Mouse (Mus musculus): ENCODE results near the gene Prr5. TPM values are rescaled to one million over a fixed set of nuclear protein-coding genes. Genes with fewer than 3 reads are reported as not detected.

Prr5 gene
- polyA plus RNA-seq, 1 experiment from 2014 or later: 31.8 TPM

DNA sequence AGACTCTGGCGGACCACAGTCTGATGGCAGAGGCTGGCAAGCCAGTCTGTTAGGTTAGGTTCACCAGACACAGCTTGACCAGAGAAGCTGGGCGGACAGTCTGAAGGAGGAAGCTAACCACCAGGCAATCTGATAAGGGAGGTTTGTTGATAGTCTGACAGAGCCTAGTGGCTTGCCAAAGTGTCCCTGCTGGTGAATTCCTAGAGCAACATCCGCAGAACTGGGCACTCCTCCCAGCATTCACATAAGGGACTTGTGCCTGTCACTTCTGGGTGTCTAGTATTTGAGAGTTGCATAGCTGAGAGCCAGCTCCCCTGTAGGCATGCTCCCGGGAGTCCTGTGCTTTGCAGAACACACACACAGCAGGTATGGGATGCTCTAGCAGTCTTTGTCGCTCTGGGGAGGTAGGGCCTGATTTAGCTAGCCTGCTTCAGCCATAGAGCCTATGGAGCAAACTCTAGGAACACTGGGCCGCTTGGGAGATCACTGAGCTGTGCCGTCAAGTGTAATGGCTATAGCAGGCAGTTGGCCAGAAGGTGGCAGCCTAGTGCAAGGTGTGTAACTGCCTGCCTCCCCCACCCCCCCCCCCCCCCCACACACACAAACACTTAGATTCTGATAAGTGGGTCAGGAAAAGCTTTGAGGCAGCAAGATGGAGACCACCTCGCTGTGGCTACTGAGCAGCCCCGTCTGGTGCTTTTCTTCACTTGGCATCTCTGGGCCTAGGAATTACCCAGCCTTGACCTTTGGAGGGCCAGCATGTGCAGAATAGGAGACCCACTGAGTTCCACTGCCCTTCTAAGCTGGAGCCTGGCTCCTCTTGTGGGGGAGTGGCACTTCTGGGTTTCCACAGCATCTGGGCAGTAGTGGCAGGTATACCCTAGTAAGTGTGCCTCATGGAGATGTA is 2.2 kb downstream of the Prr5 start:
- no peaks in the 10 kb centered on the region for H3K27me3 ChIP-seq
- no peak overlapping the region for H3K4me2 ChIP-seq (replicated peaks)
- no peak overlapping the region for H3K27ac ChIP-seq
- H3K4me1 ChIP-seq: 0 out of 2 replicates have a peak, but pooled peaks cover 3% of the 10 kb centered on the region
- WGBS: 53% methylated on average over 9 of the region's 9 CpGs
- ATAC-seq (ENCODE audit: low FRiP score, low read depth): no peak
- no peak overlapping the region for H3K9ac ChIP-seq
- no peaks in the 10 kb centered on the region for H3K9me3 ChIP-seq
- H3K36me3 ChIP-seq: no peaks in the 10 kb centered on the region
- H3K4me3 ChIP-seq: no peak overlapping the region

DNA sequence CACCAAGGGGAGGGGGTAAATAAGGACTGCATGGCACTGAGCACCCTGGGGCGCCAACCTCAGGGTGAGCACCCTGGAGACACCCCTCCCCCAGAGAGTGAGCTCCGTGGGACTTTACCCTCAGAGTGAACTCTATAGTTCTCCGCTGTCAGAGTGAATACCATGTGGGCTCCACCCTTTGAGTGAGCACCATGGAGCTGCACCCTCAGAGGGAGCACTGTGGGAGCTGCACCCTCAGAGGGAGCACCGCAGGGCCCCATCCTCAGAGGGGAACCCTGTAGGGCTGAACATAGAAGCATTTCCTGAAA is 2.8 kb downstream of the Prr5 start:
- 79% methylated on average over 4 of the region's 4 CpGs for WGBS

DNA sequence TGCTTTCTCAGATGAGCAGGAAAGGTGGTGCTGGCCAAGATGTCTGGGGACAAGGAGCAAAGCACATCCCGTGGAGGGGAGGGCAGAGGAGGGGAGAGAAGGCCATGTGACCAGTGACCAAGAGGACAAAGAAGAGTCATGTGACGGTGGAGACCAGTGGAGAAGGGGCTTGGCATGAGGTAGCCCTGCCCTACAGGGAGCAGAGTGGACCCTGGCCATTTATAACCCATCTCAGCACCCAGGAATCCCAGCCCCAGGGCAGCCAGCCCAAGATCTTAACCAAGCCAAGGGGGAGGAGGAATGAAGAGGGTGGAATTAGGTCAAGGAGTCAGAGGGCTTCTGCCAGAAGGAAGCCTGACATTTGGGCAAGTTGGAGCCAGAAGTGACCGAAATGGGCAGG is 3.2 kb downstream of the Prr5 start:
- Histone ChIP-seq H3K36me3 (no peaks in the 10 kb centered on the region), H3K9me3 (no peaks in the 10 kb centered on the region), H3K27me3 (no peaks in the 10 kb centered on the region), H3K27ac (no peak overlapping the region), H3K4me1 (0 out of 2 replicates have a peak, but pooled peaks cover 3% of the 10 kb centered on the region), H3K4me2 (replicated peaks) (no peak overlapping the region), H3K9ac (no peak overlapping the region), H3K4me3 (no peak overlapping the region)
- no peak for ATAC-seq (ENCODE audit: low FRiP score, low read depth)
- WGBS: 76% methylated on average over 3 of the region's 3 CpGs

More for the DNA sequence above, 2.8 kb downstream of the Prr5 start:
- H3K27ac ChIP-seq: no peak overlapping the region
- H3K4me3 ChIP-seq: no peak overlapping the region
- no peaks in the 10 kb centered on the region for H3K27me3 ChIP-seq
- no peak for ATAC-seq (ENCODE audit: low FRiP score, low read depth)
- H3K36me3 ChIP-seq: no peaks in the 10 kb centered on the region
- H3K4me1 ChIP-seq: 0 out of 2 replicates have a peak, but pooled peaks cover 3% of the 10 kb centered on the region
- H3K9me3 ChIP-seq: no peaks in the 10 kb centered on the region
- no peak overlapping the region for H3K9ac ChIP-seq
- no peak overlapping the region for H3K4me2 ChIP-seq (replicated peaks)

DNA sequence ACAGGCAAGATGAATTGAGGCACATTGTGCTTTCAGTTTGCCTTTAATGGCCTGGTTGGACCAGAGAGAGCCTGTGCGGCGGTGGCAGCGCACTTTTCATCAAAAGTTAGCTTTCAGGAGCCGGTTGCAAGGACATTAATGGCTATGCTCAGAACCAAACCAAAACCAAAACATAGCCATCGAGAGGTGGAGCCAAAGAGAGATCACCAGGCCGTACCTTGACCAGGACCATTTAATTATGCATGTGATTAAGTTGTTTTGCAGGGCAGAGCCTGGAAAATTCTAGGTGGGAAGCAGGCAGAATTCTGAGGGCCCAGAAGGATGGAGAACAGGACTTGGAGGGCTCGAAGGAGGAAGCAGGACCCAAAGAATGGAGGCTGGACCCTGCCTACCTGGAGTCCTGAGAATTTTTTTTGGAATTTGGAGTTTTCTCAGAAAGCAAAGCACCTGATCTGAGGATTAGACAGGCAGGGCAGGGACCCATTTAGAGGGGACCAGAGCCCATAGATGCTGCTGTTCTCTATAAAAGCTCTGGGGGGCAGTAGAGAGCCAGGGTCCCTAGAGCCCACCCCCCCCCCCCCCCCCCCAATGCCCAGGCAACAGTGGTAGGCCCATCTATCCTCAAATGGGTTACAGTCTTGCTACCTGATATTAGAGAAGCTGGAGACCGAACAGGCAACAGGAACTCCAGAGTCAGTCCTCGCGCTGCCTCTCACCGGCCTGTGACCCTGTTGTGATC is 5.1 kb downstream of the Prr5 start:
- H3K36me3 ChIP-seq: no peaks in the 10 kb centered on the region
- no peak overlapping the region for H3K4me2 ChIP-seq (replicated peaks)
- ATAC-seq (ENCODE audit: low FRiP score, low read depth): no peak
- WGBS: 79% methylated on average over 11 of the region's 11 CpGs
- H3K4me1 ChIP-seq: 0 out of 2 replicates have a peak, but pooled peaks cover 3% of the 10 kb centered on the region
- no peak overlapping the region for H3K9ac ChIP-seq
- H3K27ac ChIP-seq: no peak overlapping the region
- H3K4me3 ChIP-seq: no peak overlapping the region
- H3K27me3 ChIP-seq: no peaks in the 10 kb centered on the region
- no peaks in the 10 kb centered on the region for H3K9me3 ChIP-seq

DNA sequence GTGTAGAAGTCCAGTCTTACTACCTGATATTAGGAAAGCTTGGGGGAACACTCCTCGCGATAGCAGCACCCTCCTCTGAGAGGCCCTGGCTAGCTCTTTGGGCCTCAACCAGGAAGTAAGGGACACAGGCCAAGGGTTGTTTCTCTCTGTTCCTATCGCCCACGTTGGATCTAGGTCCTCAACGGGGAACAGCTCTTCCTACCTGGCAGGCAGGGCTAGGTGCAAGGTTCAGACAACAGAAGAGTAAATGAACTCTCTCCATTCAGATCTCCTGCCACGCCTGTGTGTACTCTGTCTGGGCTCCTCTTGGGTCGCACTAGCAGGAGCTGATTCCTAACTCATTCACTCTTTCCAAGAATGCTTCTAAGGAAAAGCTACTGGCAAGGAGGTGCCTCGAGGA is 5.9 kb downstream of the Prr5 start:
- Histone ChIP-seq H3K36me3 (no peaks in the 10 kb centered on the region), H3K4me3 (no peak overlapping the region), H3K27me3 (no peaks in the 10 kb centered on the region)

DNA sequence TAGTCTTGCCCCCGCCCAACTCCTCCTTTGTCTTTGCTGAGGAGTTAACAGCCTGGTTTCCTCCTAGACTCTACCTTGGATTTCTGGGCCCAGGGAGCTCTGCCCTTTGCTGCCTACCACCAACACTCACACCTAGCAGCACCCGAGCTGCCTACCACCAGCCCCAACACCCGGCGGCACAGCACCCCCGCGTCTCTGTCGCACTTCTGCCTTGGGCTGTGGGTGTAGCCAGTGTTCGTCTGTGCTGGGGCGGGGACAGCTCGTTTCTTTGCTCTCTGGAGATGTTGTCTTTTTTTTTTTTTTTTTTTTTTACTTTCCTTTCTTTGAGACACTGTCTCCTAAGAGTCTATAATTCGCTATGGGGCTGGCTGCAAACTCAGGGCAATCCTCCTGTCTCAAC is 8.5 kb downstream of the Prr5 start:
- Histone ChIP-seq H3K9ac (no peak overlapping the region), H3K27me3 (no peaks in the 10 kb centered on the region), H3K36me3 (no peaks in the 10 kb centered on the region), H3K4me1 (peaks cover 24% of the 10 kb centered on the region), H3K4me3 (no peak overlapping the region), H3K9me3 (no peaks in the 10 kb centered on the region), H3K27ac (no peak overlapping the region), H3K4me2 (replicated peaks) (no peak overlapping the region)
- ATAC-seq (ENCODE audit: low FRiP score, low read depth): no peak
- WGBS: 57% methylated on average over 11 of the region's 11 CpGs

More for the DNA sequence above, 5.9 kb downstream of the Prr5 start:
- no peaks in the 10 kb centered on the region for H3K9me3 ChIP-seq
- H3K4me2 ChIP-seq (replicated peaks): no peak overlapping the region
- H3K27ac ChIP-seq: 0 out of 2 replicates have a peak overlapping the region, but pooled peaks have one; percentile 10
- 74% methylated on average over 8 of the region's 8 CpGs for WGBS
- ATAC-seq (ENCODE audit: low FRiP score, low read depth): no peak
- peaks cover 4% of the 10 kb centered on the region; the same call in 1 of the 2 replicates for H3K4me1 ChIP-seq
- H3K9ac ChIP-seq: no peak overlapping the region

DNA sequence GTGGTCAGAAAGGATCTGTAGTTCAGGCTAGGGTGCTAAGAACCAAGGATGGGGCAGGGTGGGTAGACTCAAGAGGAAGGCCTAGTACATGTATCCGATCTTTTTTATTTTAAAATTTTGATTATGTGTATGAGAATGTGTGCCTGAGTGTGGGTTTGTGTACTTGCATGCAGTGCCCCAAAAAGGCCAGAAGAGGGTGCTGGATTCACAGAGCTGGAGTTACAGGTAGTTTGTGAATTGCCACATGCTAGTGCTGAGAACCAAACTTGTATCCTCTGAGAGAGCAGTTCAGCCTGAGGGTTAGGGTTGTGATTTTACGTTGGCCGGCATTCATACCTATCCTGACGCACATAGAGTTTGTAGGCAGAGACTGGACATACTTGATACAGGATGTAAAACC is 9.7 kb downstream of the Prr5 start:
- Histone ChIP-seq H3K27me3 (no peaks in the 10 kb centered on the region), H3K9me3 (no peaks in the 10 kb centered on the region), H3K27ac (no peak overlapping the region), H3K9ac (no peak overlapping the region), H3K4me1 (peaks cover 34% of the 10 kb centered on the region), H3K4me2 (replicated peaks) (no peak overlapping the region), H3K36me3 (no peaks in the 10 kb centered on the region), H3K4me3 (no peak overlapping the region)
- 93% methylated on average over 4 of the region's 4 CpGs for WGBS
- ATAC-seq (ENCODE audit: low FRiP score, low read depth): no peak

DNA sequence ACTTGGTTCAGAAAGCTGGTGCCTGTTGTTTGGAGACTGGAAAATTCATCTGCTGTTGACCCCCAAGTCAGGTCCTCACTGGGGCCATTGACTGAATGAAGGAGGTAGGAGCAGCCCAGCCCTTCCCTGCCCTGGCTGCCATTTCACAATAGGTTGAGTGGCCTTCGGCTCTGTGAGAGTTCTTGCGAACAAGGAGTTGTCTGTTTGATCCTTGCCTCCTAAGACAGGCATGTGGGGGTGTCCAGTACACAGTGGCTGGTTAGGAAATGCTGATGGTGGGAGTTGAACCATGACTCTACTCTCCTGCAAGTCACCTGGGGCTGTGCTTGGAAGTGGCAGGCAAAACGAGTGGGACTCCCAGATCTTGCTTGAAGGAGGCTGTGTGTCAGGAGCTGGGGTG is 10.4 kb downstream of the Prr5 start:
- Histone ChIP-seq H3K4me3 (no peak overlapping the region), H3K4me2 (replicated peaks) (no peak overlapping the region), H3K27ac (no peak overlapping the region), H3K27me3 (no peaks in the 10 kb centered on the region), H3K36me3 (no peaks in the 10 kb centered on the region), H3K9ac (no peak overlapping the region), H3K4me1 (peaks cover 39% of the 10 kb centered on the region), H3K9me3 (no peaks in the 10 kb centered on the region)
- 72% methylated on average over 3 of the region's 3 CpGs for WGBS
- no peak for ATAC-seq (ENCODE audit: low FRiP score, low read depth)

DNA sequence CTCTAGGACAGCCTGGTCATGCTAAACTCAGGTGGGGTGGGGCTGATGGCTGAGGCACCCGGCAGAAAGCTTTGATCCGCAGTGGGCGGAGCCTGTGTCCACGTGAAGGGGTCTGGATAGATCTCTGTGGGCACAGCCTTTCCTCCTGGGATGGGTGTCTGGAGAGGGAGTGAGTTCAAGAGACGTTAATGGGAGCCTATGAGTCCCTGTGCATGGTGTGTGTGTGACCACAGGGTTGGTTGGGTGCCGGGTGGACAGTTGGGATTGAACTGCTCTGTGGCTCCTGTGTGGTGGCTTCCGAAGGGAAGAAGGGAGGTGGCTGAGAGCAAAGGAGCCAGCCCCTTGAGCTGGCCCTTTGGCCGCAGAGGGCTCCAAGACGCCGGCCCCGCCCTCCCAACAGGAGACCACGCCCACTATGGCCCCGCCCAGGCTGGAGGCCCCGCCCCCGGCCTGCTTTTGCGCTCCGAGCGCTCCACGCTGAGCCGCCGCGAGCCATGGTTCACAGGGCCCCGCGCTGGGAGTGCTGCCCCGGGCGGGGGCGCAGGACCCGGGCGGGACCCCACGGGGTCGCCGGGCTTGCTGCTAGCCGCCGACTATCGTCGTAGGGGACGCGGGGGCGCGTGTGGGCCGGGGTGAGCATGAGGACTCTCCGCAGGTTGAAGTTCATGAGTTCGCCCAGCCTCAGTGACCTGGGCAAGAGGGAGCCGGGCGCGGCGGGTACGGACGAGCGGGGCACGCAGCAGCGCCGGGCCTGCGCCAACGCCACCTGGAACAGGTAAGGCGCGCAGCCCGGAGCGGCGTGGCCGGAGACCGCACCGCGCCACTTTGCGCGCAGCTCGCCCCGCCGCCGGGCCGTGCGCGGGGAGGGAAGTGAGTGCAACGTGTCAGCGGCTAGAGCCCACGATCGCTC is 11.4 kb downstream of the Prr5 start:
- peak overlapping the region; percentile 90 for H3K4me2 ChIP-seq (replicated peaks)
- ATAC-seq (ENCODE audit: low FRiP score, low read depth): peak; percentile 68
- peak overlapping the region; percentile 81 for H3K27ac ChIP-seq
- no peaks in the 10 kb centered on the region for H3K27me3 ChIP-seq
- H3K9me3 ChIP-seq: no peaks in the 10 kb centered on the region
- peak overlapping the region; percentile 70 for H3K4me3 ChIP-seq
- H3K36me3 ChIP-seq: no peaks in the 10 kb centered on the region
- peaks cover 42% of the 10 kb centered on the region for H3K4me1 ChIP-seq
- WGBS: under 1% methylated on average over 46 of the region's 77 CpGs
- H3K9ac ChIP-seq: peak overlapping the region; percentile 81

DNA sequence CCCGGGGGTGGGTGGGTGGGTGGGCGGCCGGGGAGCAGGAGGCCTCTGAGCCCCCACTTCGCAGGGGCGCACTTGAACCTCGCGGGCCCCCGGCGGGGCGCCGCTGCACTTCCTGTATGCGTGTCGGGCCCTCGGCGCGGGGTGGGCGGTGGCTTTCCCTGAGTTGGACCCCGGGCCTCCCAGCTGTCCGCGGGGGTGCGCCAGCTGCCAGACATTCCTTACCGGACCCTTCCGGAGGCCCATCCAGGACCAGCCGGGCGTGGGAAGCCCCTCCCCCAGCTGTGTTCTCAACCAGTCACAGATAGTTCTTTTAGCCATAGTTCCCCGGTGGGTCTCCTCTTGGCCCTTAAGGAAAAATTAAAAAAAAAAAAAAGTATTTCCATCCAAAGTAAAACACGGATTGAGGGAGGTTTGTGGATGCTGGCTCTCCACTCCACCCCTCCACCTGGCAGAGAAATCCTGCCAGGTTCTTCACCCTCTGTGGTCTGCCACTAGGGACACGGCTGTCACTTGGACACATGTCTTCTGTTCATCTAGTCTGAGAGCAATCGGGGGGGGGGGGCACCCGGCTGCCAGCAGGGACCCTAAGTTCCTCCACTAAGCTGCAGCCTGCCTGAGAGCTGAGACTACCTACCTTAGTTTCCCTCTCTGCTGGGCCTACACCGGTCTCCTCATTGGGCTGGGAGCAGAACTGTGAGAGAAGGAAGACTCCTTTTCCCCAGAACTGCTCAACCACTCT is 12.2 kb downstream of the Prr5 start:
- H3K36me3 ChIP-seq: no peaks in the 10 kb centered on the region
- H3K27ac ChIP-seq: peak overlapping the region; percentile 81
- H3K4me1 ChIP-seq: peaks cover 42% of the 10 kb centered on the region
- peak; percentile 71 for ATAC-seq (ENCODE audit: low FRiP score, low read depth)
- WGBS: 1% methylated on average over 30 of the region's 31 CpGs
- H3K4me2 ChIP-seq (replicated peaks): peak overlapping the region; percentile 90
- no peaks in the 10 kb centered on the region for H3K9me3 ChIP-seq
- H3K27me3 ChIP-seq: no peaks in the 10 kb centered on the region
- peak overlapping the region; percentile 70 for H3K4me3 ChIP-seq
- peak overlapping the region; percentile 81 for H3K9ac ChIP-seq

DNA sequence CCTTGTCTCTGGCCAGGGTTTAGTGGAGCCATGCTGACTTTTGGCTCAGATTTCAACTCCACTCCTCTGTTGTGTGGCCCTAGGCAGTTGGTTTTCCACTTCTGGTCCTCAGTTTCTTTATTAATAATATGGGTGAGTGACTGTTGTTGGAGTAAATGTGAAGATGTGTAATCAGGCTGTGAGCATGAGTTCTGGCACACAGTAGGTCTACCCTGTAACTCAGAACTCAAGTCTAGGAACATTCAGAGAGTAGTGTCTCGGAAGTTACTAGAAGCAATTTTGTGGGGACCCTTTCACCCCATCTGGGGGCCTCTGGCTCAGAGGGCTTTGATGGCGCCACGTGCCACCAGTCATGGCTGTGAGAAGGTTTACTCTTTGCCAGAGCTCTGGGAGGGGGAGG is 12.8 kb downstream of the Prr5 start:
- peak overlapping the region; percentile 63; the same call in 1 of the 2 replicates for H3K27ac ChIP-seq
- peak overlapping the region; percentile 70 for H3K4me3 ChIP-seq
- H3K4me1 ChIP-seq: peaks cover 44% of the 10 kb centered on the region
- H3K4me2 ChIP-seq (replicated peaks): peak overlapping the region; percentile 90
- H3K27me3 ChIP-seq: no peaks in the 10 kb centered on the region
- H3K9ac ChIP-seq: peak overlapping the region; percentile 35; the same call in 1 of the 2 replicates
- WGBS: 62% methylated on average over 3 of the region's 3 CpGs
- H3K36me3 ChIP-seq: no peaks in the 10 kb centered on the region
- no peak for ATAC-seq (ENCODE audit: low FRiP score, low read depth)
- no peaks in the 10 kb centered on the region for H3K9me3 ChIP-seq

Data from limb, embryonic 13.5 days (tissue).